Mouse (Mus musculus) lung, postnatal 14 days (tissue): ENCODE results near the gene Klf11.
"Not testable (repeated sequence)": the region's sequence is repeated elsewhere in the genome, so short reads cannot be mapped to it uniquely, and the experiment has no call there.

Experiments used
- DNase-seq: peaks from one replicate; pipeline ENCODE4 v3.0.0; 2021

The Klf11 gene

GRCm38 (mm10) chr12:24654065-24654862, 3.2 kb downstream of the Klf11 start:
- no peak for DNase-seq

- DNase-seq, result no peak
Observed at GRCm38 (mm10) chr12:24656436-24656835, 5.4 kb downstream of the Klf11 start.

- DNase-seq, result no peak
Observed at GRCm38 (mm10) chr12:24658998-24659397, 7.9 kb downstream of the Klf11 start.

GRCm38 (mm10) chr12:24659923-24660322, 8.8 kb downstream of the Klf11 start:
- no peak for DNase-seq

DNA sequence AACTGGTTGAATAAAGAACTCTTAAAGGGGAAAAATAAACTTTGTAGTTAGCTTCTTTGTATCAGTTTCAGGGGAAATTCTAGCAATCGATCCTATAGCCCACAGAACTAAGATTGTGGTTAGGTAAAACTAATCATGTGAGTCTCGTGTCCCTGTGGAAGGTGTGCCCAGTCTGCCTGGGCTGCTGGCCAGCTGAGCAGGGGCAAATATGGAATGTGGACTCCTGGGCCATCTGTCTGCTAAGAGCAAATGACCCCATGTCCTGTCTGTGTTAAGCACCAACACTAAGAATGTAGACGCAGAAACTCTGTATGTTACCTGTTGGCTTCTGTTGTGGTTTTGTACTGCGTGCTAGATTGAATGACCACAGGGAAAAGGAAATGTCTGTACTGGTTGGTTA, 10.0 kb downstream of the Klf11 start:
- DNase-seq, result no peak

GRCm38 (mm10) chr12:24662131-24662530, 11.1 kb downstream of the Klf11 start:
- DNase-seq, result no peak

DNA sequence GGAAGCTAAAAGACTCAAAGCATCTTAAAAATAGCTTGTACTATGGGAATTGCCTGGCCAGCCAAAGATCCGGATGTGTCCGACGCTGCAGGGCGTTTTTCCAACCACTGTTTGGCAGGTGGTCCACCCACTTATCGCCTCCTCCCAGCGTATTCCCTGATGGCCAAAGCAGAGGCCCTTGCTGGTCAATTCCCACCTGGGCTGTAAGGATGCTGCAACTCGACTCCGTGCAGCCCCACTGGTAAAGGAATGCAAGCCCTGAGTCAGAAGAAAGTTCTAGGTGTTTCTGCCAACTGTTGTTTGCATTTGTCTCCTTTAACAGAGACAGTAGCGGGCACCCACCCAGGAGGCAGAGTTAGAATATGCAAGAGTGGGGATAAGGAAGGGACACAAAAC, 29.0 kb downstream of the Klf11 start:
- DNase-seq, result peak; percentile 28

DNA sequence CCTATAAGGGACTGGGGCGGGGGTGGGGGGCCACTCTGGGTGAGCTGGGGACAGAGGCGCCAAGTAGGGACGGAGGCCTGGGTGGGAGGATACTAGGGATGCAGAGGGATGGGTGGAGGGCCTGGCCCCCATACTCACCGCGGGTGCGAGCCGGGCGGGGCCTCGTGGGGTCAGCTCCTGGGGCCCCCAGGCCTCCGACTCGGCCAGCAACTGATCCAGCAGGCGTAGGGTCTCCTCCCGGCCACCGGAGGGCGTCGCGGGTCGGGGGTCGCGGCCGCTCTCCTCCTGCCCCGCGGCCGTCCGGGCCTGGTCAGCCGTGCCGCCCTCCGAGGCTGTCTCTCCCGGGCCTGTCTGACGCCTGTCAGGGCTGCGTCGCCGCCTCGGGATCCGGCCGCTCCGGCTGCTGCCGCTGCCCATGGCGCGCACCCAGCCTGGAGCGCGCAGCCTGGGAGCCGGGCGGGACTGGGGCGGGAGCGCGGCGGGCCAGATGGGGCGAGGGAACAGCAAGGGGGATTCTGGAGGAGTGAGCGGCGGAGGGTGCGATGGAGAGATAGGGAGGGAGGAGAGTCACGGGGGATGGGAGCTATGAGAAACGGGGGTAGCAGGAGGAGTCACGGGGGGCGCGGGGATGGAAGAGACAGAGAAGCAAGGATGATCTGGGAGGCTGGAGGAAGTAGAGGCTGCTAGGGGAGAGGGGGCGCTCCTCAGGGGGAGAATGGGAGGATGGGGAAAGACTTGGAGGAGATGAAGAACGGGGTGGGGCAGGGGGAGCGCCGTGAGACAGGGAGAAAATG, 29.6 kb downstream of the Klf11 start:
- DNase-seq, result peak; percentile 24

- DNase-seq, result peak; percentile 23
Observed at GRCm38 (mm10) chr12:24681286-24682023, 30.4 kb downstream of the Klf11 start, which contains the start of gene Cys1. Gene Cys1 (minus strand): TSS chr12:24681813.

GRCm38 (mm10) chr12:24682563-24682962, 31.5 kb downstream of the Klf11 start:
- peak; percentile 44 for DNase-seq

- no peak for DNase-seq
Observed at GRCm38 (mm10) chr12:24683461-24683860, 32.4 kb downstream of the Klf11 start.

- no peak for DNase-seq
Observed at GRCm38 (mm10) chr12:24686038-24686695, 35.1 kb downstream of the Klf11 start.

DNA sequence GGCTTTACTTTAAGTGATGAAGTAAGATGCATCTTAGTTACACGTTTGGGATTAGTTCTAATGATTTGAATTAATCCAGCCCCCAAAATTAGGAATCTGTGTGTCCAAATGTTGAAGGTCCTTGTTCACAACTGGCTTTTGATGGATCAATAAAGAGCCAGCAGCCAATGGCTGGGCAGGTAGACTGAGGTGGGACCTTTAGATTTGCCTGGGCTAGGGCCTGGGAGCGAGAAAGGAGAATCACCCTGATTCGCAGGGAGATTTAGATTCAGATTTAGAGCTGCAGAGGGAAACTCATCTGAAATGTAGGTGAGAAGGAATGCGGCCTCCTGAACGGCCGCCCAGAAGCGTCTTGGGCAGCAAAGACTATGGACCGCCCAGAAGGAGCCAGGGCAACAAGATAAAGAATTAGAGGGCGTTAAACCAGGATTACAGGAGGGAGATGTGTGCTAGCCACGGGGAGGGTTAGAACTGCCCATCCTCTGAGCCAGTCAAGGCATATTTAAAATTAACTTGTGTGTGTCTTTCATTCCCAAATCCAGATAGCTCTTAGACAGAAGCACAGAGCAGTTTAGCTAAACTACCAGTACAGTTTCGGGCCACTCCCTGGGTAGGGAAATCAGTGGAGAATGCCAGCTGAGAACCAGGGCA, 35.7 kb downstream of the Klf11 start:
- no peak for DNase-seq

DNA sequence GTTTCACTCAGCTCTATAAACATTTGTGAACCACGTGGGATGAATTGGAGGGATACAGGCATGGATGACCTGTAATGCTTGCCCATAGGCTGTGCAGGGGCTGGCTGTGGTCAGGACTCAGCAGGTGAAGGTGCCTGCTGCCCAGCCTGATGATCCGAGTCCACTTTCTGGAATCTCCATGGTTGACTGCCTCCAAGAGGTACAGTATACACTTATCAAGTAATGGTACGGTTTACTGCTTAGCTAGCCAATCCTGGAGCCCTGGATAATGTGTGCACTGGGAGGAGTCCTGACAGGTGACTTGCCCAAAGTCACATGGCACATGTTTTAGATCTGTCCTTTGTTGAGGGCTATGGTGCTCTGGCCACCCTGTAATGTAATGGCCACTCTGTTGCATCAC, 39.3 kb downstream of the Klf11 start:
- DNase-seq, result no peak

GRCm38 (mm10) chr12:24696500-24697483, 45.7 kb downstream of the Klf11 start:
- peak; percentile 94 for DNase-seq

- DNase-seq, result no peak
Observed at GRCm38 (mm10) chr12:24697484-24698204, 46.6 kb downstream of the Klf11 start.

- no peak for DNase-seq
Observed at GRCm38 (mm10) chr12:24698514-24698913, 47.4 kb downstream of the Klf11 start.

DNA sequence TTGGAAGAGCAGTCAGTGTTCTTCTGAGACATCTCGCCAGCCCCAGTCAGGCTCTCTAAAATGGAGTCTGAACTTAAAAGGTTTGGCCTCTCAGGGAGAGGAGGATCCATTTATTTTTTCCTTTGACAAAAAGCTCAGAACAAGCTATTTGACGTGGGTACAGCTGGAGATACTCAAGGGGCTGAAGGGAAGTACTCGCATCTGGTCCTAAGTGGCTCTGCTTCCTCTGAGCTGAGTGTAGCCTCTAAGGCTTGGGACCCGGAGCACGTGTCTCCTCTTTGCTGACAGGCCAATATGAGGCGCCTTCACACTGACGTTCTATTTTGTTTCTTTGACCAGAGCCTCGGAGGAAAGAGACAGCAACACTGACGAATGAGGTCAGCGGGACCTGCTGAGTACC, 48.5 kb downstream of the Klf11 start:
- no peak for DNase-seq

- DNase-seq, result not testable (repeated sequence)
Observed at GRCm38 (mm10) chr12:24701621-24702020, 50.5 kb downstream of the Klf11 start.

GRCm38 (mm10) chr12:24703013-24703412, 51.9 kb downstream of the Klf11 start:
- no peak for DNase-seq
